Mouse (Mus musculus) embryonic facial prominence, embryonic 10.5 days (tissue): ENCODE results near the gene Tmem238l. TPM values are rescaled to one million over a fixed set of nuclear protein-coding genes. Genes with fewer than 3 reads are reported as not detected.

Experiments
- DNase-seq: peaks from one replicate; pipeline ENCODE4 v3.0.0-alpha.2; 2017; ENCODE audit warnings: low spot score
- H3K27ac ChIP-seq: fragments of 300-500 bp; sonication (generic); replicated peaks from 2 replicates; pipeline ENCODE4 v1.5.1; 2016; ENCODE audit warnings: mild to moderate bottlenecking
- H3K27me3 ChIP-seq: fragments of 300-500 bp; sonication (generic); replicated peaks from 2 replicates; pipeline ENCODE4 v1.6.1; 2016; ENCODE audit warnings: low read depth, mild to moderate bottlenecking; ENCODE audit not compliant: poor library complexity, severe bottlenecking
- H3K36me3 ChIP-seq: fragments of 300-500 bp; sonication (generic); replicated peaks from 2 replicates; pipeline ENCODE4 v1.6.1; 2016; ENCODE audit warnings: mild to moderate bottlenecking, moderate library complexity
- H3K4me1 ChIP-seq: fragments of 300-500 bp; sonication (generic); 2 replicates; pipeline ENCODE4 v1.6.1; 2016
- H3K4me3 ChIP-seq: fragments of 300-500 bp; sonication (generic); 2 replicates; pipeline ENCODE4 v1.5.1; 2016; ENCODE audit warnings: mild to moderate bottlenecking, moderate library complexity
- H3K9me3 ChIP-seq: fragments of 300-500 bp; sonication (generic); 2 replicates; pipeline ENCODE4 v1.6.1; 2016; ENCODE audit warnings: mild to moderate bottlenecking
- WGBS: fragments of 180-500 bp; shearing (Covaris S2); methylation state at CpG from one replicate; pipeline ENCODE4 v1.1.7; 2016; 5-methylcytosine and 5-hydroxymethylcytosine counted together
- polyA plus RNA-seq: library from polyadenylated mRNA; unstranded; fragments of >200 nt; fragmentation: Nextera tagmentation; extraction: Ambion mirVana; gene quantifications from 2 replicates; pipeline ENCODE4 v1.2.1, GENCODE M21; 2016

Gene Tmem238l
- not detected in 2 replicates for polyA plus RNA-seq

DNA sequence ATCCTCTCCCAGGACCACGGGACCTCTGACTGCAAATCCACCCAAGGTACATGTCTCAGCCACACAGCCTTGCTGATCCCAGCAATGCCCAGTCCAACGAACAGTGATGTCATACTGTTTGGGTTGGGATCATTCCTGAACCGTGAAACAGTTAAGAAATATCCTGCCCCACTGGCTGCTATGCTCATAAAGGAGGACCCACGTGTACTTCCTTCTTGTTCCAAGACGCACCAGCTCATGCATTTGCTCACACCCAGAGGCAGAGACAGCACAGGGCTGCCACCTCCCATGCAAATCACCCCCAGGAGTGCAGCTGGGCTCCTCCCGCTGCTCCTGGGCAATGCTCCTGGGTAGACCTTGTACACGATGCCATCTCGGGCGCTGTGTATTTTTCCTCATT is at the start of gene Tmem238l:
Gene Tmem238l, plus strand, starts transcription at position 336 of the 400 bp plus-strand sequence.
- DNase-seq: no peak
- WGBS: 88% methylated on average over 9 of the region's 9 CpGs
- H3K36me3 ChIP-seq: no peaks in the 10 kb centered on the region
- H3K4me1 ChIP-seq: no peaks in the 10 kb centered on the region
- no peaks in the 10 kb centered on the region for H3K9me3 ChIP-seq
- no peak within 1 kb of the TSS for H3K27ac ChIP-seq
- H3K27me3 ChIP-seq: no peaks in the 10 kb centered on the region
- H3K4me3 ChIP-seq: no peak within 1 kb of the TSS

DNA sequence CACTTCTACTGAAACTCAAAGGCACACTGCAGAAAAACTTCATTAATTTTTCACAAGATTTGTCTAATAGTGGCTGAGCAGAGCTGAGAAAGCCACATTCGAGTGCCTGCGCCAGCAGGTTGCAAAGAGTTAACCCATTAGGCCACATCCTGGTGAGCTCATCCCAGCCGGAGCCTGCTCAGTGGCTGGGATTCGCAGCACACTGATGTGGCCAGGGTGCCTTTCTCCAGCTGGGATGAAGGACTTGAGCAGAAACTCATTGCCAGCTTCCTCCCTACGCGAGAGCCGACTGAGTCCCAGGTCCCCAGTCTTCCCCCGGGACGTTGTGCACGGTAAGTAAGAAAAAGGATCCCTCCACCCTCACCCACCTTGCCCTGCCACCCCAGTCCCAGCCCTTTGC is 44.6 kb upstream of the Tmem238l start, which contains the start of gene Pirt:
Gene Pirt, plus strand, starts transcription at position 171 of the 400 bp plus-strand sequence.
- H3K9me3 ChIP-seq: no peaks in the 10 kb centered on the region
- H3K27ac ChIP-seq: no peak within 1 kb of the TSS
- no peak for DNase-seq
- H3K4me3 ChIP-seq: no peak within 1 kb of the TSS
- H3K27me3 ChIP-seq: peaks cover 22% of the 10 kb centered on the region
- no peaks in the 10 kb centered on the region for H3K4me1 ChIP-seq
- no peaks in the 10 kb centered on the region for H3K36me3 ChIP-seq
- 56% methylated on average over 10 of the region's 10 CpGs for WGBS

DNA sequence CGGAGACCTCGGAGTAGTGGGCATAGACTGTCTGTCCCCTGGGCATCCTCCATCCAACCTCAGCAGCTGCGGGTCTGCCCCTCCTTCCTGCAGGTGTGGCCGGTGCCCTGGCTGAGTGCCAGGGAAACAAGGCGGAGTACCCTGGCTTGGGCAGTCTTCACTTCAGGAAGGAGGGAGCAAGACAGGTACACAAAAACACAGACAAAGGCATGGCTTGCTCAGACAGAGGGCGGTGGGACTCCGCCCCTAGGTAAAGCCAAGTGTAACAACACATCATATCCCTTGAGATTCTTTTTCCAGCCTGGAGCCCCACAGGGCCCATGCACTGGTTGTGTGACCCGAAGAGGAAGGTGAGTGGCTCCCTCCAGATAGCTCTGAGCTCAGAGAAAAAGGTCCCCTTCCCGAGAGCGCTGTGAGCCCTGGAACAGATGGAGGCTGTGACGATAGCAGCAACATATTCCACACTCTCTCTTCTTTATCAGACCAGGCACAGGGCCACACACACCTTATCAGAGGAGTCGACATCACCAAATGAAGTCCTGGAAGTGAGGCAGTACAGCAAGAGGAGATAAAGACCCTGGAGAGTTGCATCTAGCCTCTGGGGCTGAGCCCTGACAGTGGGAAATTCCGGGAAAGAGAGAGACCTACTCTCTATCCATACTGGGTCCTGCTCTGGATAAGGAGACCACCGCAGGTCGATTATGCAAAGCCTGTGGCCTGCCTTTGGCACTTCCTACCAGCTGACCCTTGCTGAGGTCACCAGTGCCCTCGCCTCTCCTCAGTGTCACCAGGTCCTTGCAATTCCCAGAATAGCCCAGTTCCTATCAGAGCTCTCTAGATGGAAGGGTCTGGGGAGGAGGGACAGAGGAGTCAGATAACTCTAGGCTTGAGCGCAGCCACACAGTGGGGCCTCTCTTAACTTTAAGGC is 43.6 kb upstream of the Tmem238l start:
- Histone ChIP-seq H3K4me3 (no peak overlapping the region), H3K36me3 (no peaks in the 10 kb centered on the region), H3K9me3 (no peaks in the 10 kb centered on the region), H3K4me1 (no peaks in the 10 kb centered on the region), H3K27ac (no peak overlapping the region), H3K27me3 (peaks cover 19% of the 10 kb centered on the region)
- no peak for DNase-seq
- WGBS: 53% methylated on average over 17 of the region's 17 CpGs

DNA sequence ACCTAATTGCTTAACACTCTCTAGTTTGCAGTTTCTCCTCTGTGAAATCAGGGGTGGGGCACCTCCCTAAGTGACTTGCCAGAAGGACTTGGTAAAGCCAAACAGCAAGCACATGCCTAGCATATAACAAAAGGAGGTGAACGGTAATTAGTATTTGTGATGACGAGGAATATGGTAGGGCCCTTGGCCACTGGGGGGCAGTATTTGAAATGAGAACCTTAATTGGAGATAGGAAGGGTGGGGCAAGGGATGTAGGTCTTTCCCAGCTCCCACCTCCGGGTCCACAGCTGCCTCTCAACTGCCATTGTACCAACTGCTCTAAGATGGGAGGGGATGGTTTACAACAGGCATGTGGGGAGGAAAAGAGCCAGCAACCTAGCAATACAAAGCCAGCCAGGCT is 42.2 kb upstream of the Tmem238l start:
- Histone ChIP-seq H3K4me1 (no peaks in the 10 kb centered on the region), H3K9me3 (no peaks in the 10 kb centered on the region), H3K27ac (no peak overlapping the region), H3K27me3 (peaks cover 19% of the 10 kb centered on the region), H3K36me3 (no peaks in the 10 kb centered on the region), H3K4me3 (no peak overlapping the region)
- DNase-seq: peak; percentile 51
- WGBS: 34% methylated on average over 3 of the region's 3 CpGs

DNA sequence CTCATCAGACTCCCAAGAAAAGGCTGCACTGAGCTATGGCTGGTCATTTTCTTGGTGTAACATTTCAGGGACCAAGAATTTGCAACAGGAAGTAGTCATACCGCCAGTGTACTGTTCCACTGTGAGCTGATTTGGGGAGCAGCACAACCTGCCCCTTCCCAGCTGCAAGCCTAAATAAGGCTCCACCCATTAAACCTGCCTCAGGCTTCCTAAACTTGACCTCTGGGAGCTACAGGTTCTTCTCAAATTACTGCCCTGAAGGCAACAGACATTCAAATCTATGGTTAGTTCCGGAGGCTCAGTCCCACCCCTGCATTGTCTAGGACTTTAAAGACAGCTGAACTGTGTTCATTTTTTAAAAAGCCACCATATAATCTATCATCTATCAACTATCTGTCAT is 36.4 kb upstream of the Tmem238l start:
- Histone ChIP-seq H3K27me3 (no peaks in the 10 kb centered on the region), H3K4me1 (peaks cover 27% of the 10 kb centered on the region), H3K9me3 (no peaks in the 10 kb centered on the region), H3K4me3 (no peak overlapping the region), H3K27ac (no peak overlapping the region), H3K36me3 (no peaks in the 10 kb centered on the region)
- WGBS: 51% methylated on average over 2 of the region's 2 CpGs
- DNase-seq: no peak

DNA sequence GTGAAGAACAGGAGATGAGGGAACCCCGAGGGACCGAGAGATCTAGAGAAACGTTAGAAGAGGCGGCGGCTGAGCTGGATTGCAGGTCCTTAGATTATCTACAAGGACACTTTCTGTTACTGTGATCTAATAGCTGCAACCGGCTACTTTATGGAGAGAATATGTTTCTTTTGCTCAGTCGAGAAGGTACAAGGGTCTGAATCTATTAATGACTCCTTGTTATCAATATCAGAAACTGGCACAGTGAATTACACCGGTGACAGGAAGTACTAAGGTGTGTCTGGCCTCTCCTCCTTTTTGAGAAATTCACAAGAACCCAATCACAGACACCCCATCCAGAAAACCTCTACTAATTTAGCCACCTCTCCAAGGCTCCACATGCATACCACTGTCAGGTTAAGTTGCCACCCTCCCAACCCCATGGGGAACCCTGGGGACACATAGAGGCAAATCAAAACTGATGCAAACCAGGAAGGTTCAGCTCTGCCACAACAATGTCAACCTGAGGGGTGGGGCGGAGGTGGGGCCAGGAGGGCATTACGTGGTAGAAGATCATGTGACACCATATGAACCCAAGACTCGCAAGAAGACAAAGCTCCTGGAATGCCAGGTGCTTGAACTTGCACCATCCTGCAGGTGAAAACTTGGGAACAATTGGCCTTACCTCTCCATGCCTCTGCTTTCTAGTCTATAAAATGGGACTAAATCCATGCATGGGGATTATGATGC is 32.2 kb upstream of the Tmem238l start:
- no peaks in the 10 kb centered on the region for H3K27me3 ChIP-seq
- H3K27ac ChIP-seq: no peak overlapping the region
- no peak overlapping the region for H3K4me3 ChIP-seq
- no peaks in the 10 kb centered on the region for H3K9me3 ChIP-seq
- H3K4me1 ChIP-seq: peaks cover 27% of the 10 kb centered on the region
- DNase-seq: no peak
- WGBS: 83% methylated on average over 11 of the region's 11 CpGs
- no peaks in the 10 kb centered on the region for H3K36me3 ChIP-seq

DNA sequence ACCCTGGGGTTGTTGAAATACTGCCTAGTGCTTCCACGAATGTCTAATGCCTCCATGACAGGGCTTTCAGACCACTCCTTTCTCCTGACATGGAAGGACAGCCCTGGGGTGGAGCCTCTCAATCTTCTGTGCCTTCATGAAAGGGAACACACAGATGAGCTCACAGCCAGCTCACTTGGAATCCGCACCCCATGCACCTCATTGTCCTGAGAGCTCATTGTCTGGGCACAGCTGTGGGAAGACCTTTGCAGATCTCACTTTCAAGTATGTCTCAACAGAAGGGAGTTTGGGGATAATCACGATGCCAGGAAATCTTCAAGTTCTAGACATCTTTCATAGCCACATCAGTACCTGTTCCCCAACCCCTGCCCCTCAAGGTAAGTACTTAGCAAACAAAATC is 28.1 kb upstream of the Tmem238l start:
- 59% methylated on average over 3 of the region's 3 CpGs for WGBS
- DNase-seq: no peak
- H3K27me3 ChIP-seq: no peaks in the 10 kb centered on the region

DNA sequence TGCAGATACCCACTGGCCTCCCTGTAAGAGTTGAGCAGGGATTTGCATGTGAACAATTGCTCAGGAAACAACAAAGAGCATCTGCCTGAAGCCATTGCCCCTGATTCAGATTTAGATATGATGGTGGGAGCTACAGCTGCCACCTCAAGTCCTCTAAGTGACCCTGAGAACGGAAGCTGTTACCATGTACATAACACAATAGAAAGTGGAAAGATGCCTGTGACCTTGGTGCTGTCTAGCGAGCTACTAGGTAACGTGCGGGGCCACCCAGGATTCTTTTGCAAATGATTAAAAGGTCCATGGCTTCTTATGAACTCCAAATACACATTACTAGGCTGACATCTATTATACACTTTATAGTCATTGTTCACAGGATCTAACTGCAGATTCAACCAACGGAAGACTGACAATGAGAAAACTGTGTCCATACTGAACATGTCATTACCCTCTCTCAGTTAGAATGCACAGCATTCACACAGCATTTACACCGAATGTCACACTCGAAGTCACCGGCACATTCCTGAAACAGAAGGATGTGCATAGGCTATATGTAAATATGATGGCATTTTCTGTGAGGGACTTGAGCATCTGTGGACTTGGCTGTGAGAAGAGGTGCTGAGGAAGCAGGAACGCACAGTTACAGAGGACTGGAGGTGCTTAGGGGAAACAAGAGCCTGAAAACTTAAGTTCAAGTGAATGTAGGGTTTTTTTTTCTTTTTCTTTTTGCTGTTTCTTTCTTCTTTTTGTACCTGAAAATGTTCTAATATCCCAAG is 23.4 kb upstream of the Tmem238l start:
- Histone ChIP-seq H3K4me1 (no peaks in the 10 kb centered on the region), H3K4me3 (no peak overlapping the region), H3K9me3 (no peaks in the 10 kb centered on the region), H3K27me3 (no peaks in the 10 kb centered on the region), H3K27ac (no peak overlapping the region), H3K36me3 (no peaks in the 10 kb centered on the region)
- 84% methylated on average over 9 of the region's 9 CpGs for WGBS
- no peak for DNase-seq

More for the DNA sequence above, 28.1 kb upstream of the Tmem238l start:
- H3K27ac ChIP-seq: no peak overlapping the region
- H3K36me3 ChIP-seq: no peaks in the 10 kb centered on the region
- peaks cover 4% of the 10 kb centered on the region for H3K4me1 ChIP-seq
- no peaks in the 10 kb centered on the region for H3K9me3 ChIP-seq
- H3K4me3 ChIP-seq: no peak overlapping the region

DNA sequence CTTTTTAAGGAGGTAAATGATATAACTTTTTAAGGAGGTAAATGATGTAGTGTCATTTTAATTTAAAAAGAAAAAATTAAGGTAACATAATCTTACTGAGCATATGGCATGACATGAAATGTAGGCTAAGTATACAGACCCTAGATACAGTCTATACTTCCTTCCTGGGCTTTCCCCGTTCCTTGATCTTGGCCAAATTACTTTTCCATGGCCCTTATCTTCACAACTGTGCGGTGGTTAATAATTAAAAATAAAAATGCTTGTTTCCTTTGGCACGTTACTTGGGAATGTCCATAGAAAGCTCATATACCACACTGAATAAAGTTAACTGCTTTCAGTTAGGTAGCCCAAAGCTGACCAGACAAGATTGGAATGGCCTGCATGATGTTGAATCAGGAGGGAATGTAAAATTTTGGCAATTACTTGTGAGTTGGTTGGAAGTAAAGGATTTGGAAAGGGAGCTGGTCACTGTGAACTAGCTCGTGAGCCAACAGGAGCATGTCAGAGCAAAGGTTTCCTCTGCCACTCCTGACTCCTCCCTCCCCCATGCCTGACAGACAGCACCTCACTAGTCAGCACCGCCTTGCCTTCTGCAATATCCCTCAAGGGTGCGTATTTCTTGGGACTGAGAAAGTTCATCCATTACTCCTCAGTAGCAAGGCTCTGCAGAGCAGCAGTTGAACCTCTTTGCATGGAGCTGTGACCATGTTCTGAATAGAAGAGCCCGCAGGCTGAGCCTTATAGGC is 21.8 kb upstream of the Tmem238l start:
- H3K4me1 ChIP-seq: no peaks in the 10 kb centered on the region
- WGBS: 86% methylated on average over 7 of the region's 7 CpGs
- no peak for DNase-seq
- no peaks in the 10 kb centered on the region for H3K9me3 ChIP-seq
- no peaks in the 10 kb centered on the region for H3K27me3 ChIP-seq
- H3K36me3 ChIP-seq: no peaks in the 10 kb centered on the region
- no peak overlapping the region for H3K27ac ChIP-seq
- no peak overlapping the region for H3K4me3 ChIP-seq

DNA sequence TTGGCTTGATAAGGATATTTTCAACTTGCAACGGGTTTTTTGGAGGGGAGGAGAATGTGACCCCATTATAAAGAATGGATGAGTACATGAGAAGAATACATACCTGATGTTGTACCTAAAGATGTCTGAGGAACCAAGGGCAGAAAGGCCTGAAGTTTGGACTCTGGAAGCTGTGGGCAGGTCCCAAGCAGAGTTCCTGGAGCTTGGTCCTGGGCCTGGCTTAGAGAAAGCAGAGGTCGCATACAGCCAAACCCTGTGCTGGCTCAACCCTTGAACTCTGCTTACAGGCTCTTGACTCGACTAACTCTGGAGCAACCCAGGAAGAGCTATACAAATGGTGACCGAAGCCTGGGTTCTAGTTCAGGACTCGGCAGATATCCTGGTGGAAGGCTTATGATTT is 14.4 kb upstream of the Tmem238l start:
- no peaks in the 10 kb centered on the region for H3K36me3 ChIP-seq

DNA sequence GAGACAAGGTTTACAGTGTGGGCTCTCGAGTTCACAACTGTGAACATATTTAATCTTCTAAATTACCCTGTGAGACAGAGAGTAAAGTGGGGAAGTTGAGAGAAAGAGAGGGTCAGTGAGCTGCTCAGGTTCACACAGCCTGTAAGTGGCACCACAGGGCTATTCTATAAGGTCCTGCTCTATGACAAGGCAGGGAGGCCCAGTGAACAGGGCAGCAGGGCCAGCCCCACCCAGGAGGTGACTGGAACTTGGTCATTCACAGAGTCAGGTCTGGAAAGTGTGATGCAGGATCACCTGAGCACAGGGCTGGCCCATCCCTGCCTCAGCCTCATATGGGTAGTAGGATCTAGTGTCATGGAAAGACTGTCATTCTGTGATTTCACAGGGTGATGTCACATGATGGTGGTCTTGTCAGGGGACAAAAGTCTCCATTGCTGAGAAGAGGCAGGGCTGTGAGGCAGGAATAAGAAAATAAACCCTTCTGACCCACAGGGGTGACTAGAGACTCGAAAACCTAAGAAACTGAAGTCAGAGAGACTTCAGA is 11.1 kb upstream of the Tmem238l start:
- Histone ChIP-seq H3K27ac (no peak overlapping the region), H3K36me3 (no peaks in the 10 kb centered on the region), H3K4me3 (no peak overlapping the region), H3K4me1 (no peaks in the 10 kb centered on the region), H3K27me3 (no peaks in the 10 kb centered on the region), H3K9me3 (no peaks in the 10 kb centered on the region)
- 71% methylated on average over 2 of the region's 2 CpGs for WGBS
- DNase-seq: no peak

More for the DNA sequence above, 14.4 kb upstream of the Tmem238l start:
- Histone ChIP-seq H3K4me3 (no peak overlapping the region), H3K9me3 (no peaks in the 10 kb centered on the region), H3K4me1 (no peaks in the 10 kb centered on the region), H3K27me3 (no peaks in the 10 kb centered on the region), H3K27ac (no peak overlapping the region)
- no peak for DNase-seq
- 90% methylated on average over 5 of the region's 5 CpGs for WGBS
